Mouse (Mus musculus): Measurements from ENCODE around the gene Nme6.

Gene Nme6

DNA sequence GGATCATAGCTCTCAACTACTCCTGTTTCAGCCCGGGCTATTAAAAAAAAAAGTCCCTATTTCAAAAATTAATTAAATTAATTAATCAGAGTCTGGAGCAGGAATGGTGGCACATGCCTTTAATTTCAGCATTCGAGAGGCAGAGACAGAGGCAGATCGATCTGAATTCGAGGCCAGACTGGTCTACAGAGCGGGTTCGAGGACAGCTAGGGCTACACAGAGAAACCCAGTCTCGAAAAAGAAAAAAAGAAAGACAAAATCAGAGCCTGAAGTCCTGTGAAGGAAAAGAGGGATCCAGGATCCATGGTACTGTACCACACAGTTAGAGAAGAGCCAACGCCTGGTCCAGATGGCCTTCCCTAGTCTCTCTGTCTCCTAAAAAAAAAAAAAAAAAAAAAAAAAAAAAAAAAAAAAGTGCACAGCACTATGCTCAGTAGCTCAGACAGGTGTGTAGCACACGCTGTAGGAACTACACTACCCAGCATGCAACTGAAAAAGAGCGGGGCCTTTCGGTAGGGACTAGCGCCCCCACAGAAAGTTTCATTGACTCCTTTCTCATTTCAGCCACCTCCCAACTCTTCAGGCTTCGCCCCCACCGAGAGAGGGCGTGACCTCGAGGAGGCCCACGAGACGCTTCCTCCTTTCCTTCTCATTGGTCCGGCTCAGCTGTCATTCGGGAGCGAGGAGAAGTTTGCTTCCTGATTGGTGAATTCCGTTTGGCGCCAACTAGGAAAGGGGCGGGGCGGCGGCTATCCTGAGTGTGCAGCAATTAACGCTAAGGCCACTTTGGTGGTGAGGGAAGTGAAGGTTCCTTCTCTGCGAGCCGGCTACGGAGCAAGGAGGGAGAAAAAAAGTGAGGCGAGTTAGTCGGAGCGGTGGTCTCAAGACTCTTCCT, 42.5 kb downstream of the Nme6 start, which contains the start of gene Cdc25a:
Gene Cdc25a, plus strand, starts transcription at position 783 of the 895 bp plus-strand sequence.
- peak; percentile 99 for DNase-seq (ENCODE audit: low read depth)

DNA sequence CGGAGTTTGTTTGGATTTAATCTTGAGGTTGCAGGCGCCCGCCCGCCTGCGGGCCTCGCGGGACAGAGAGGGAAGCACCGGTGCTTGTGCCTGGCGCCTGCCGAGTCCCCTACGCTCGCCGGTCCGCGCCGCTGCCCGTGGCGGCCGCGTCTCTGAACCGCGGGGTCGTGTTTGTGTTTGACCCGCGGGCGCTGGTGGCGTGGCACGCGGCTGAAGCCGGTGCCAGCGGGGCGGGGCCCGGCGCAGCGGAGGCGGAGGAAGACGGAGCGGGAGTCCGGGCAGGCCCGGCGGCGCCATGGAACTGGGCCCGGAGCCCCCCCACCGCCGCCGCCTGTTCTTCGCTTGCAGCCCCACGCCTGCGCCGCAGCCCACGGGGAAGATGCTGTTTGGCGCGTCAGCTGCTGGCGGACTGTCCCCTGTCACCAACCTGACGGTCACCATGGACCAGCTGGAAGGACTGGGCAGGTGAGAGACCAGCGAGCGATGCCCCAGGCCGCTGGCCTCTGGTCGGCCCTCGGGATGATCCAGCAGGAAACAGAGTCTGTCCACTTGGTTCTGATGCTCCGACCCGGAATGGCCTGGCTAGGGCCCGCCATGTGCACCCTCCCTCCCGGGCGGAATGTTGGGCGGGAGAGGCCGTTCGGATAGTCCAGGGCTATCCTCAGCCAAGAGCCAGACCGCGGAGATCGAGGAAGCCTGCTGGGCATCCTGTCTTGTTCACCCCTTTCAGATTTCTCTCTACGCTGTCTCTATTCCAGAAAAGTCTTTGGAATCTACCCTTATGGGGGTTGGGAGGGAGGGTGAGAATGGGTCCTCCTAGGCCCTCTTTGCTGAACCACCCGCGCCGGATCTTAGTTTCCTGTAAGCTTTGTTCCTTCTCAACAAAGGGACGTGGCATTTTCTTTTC, 43.4 kb downstream of the Nme6 start:
- no peak for DNase-seq (ENCODE audit: low read depth)

DNA sequence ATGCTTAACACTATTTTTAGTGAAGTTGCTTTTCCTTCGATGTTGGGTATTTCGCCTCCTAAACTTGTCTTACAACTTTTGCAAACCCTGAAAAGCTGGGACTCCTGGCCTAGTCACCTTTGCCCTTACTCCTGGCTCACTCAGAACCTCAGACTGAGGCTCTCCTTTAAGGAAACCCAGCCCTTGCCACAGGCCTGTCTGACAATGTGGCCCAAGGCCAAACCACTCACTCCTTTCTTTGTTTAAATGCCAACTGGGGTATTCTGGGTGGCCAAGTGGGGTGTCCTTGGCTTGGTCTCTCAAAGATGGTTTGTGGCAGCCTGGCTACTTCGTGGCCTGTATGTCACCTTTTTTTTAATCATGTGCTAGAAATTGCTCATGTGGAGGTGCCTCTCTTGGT, 44.2 kb downstream of the Nme6 start:
- DNase-seq (ENCODE audit: low read depth), result no peak

DNA sequence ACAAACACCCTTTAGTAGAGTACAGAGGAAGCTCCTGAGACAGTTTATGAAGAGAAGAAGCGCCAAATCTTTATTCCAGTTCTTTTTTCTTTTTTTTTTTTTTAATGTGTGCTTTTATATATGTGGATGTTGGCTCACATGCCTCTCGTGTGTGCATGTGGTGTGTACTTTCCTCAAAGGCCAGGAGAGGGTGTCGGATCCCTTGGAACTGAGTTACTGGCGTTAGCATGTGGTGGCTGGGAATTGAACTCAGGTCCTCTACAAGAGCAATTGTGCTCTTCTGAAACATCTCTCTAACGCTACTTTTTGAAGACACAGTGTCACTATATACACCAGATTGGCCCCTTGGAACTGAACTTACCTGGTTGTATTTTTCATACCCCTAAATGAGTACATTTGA, 45.1 kb downstream of the Nme6 start:
- no peak for DNase-seq (ENCODE audit: low read depth)

DNA sequence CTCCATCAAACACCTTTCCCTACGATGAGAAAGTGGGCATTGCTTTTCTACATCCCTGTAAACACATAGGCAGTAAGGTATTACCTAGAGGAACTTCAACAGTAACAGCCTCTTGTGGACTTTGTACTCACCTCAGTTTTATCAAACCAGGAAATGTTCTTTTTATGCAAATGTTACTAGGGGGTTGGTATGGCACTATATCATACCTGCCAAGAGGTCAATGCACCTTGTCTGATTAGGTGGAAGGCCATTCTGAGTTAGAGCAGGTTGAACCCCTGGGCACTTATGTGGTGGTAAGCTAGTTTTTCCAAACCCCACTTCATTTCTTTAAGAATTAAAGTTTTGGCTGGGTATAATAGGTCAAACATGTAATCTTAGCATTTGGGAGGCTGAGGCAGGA, 46.8 kb downstream of the Nme6 start:
- DNase-seq (ENCODE audit: low read depth), result no peak

DNA sequence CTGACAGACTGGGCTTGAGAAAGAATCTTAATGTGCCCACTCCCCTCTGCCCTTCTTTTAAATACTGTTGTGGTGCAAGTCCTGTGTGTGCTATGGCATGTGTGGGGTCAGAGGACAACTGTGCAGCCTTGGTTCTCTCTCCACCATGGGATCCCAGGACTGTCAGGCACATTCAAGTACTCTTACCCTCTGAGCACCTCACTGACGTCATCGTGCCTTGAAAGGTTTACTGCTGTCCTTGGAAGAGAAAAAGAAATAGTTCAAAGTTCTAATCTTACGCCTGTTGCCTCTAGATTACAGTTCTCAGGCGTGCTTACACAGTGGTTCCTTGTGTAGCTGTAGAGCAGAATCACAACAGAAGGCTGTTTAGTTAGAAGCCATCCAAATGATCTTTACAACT, 53.7 kb downstream of the Nme6 start:
- no peak for DNase-seq (ENCODE audit: low read depth)

DNA sequence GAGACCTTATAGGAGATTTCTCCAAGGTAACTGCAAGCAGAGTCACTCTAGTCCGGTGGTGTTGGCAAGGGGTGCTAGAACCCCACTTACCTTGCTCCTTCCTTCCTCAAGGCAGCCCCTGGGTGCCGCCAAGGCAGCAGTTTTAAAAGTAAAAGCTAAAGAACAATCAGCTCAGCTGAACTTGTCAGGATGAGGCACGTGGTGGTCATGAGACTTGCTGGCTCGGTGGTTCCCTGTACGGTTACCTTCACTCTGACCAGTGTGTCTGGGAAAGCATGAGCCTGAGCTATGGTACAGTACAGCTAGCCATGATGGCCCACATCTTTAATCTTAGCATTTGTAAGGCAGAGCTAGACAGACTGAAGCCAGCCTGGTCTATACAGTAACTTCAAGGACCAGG, 54.8 kb downstream of the Nme6 start:
- no peak for DNase-seq (ENCODE audit: low read depth)

DNA sequence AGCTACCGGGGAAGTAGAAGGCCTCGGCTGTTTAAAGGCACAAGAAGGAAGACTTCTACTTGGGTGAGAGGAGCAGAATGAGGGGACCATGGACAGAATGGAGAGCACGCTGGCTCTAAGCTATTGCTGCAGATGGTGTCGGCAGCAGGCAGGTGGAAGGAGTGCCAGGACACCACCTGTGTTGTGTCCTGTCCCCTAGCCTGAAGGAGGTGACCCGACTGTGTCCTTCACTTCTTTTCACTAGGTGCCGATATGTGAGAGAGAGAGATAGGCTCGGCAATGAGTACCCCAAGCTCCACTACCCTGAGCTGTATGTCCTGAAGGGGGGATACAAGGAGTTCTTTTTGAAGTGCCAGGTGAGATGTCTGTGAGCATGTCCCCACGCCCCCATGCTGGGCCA, 59.0 kb downstream of the Nme6 start:
- DNase-seq (ENCODE audit: low read depth), result no peak

Measured in fibroblast of lung, adult 2 months (primary cell).